Mouse (Mus musculus) cerebellum, adult 2 months (tissue): ENCODE data around the gene Tfap4. TPM values are rescaled to one million over a fixed set of nuclear protein-coding genes. Genes with fewer than 3 reads are reported as not detected.

ENCODE experiments used
- DNase-seq, 2 experiments: peaks; one replicate each; pipeline ENCODE4 v3.0.0; 2021
- H3K27ac ChIP-seq: fragments of 200-500 bp; 2 replicates; pipeline ENCODE4 v1.5.1; 2012; ENCODE audit warnings: low read length, control low read depth, inconsistent platforms; ENCODE audit not compliant: insufficient read depth
- H3K27me3 ChIP-seq: fragments of 200-500 bp; 2 replicates; pipeline ENCODE4 v1.6.1; 2012; ENCODE audit warnings: inconsistent platforms, mild to moderate bottlenecking, low read length, moderate library complexity; ENCODE audit not compliant: control insufficient read depth, insufficient read depth
- H3K4me1 ChIP-seq: fragments of 200-500 bp; 2 replicates; pipeline ENCODE4 v1.6.1; 2011; ENCODE audit warnings: low read length; ENCODE audit not compliant: control insufficient read depth, insufficient read depth
- H3K4me3 ChIP-seq: fragments of 200-500 bp; replicated peaks from 2 replicates; pipeline ENCODE3; 2011; ENCODE audit warnings: mild to moderate bottlenecking, low read depth, low read length, control low read depth; ENCODE audit not compliant: insufficient read depth
- CTCF ChIP-seq: fragments of 200-500 bp; IDR thresholded peaks from 2 replicates; pipeline ENCODE4 v1.5.1; 2011; ENCODE audit warnings: low read depth, mild to moderate bottlenecking, control low read depth, low read length, moderate library complexity, borderline replicate concordance; ENCODE audit not compliant: insufficient read depth
- POLR2A ChIP-seq: fragments of 200-500 bp; IDR thresholded peaks from 2 replicates; pipeline ENCODE4 v1.6.1; 2011; ENCODE audit warnings: low read length, control low read depth, borderline replicate concordance; ENCODE audit not compliant: insufficient read depth
- WGBS: fragments of 180-500 bp; shearing (Covaris S2); methylation state at CpG from one replicate; pipeline ENCODE4 v1.1.7; 2018; 5-methylcytosine and 5-hydroxymethylcytosine counted together
- polyA plus RNA-seq: library from polyadenylated mRNA; depleted of rRNA; stranded (reverse); fragments of >200 nt; gene quantifications from 2 replicates; pipeline ENCODE4 v1.2.3, GENCODE M21; 2012

Tfap4 gene
- polyA plus RNA-seq, 1 experiment, result 9.8 TPM

GRCm38 (mm10) chr16:4576873-4577272 is 17.2 kb upstream of the Tfap4 start:
- TF ChIP-seq CTCF, result no peak
- TF ChIP-seq POLR2A, result no peak
- no peaks in the 10 kb centered on the region for H3K27me3 ChIP-seq
- no peaks in the 10 kb centered on the region for H3K4me1 ChIP-seq
- WGBS, result 82% methylated on average over 2 of the region's 2 CpGs
- DNase-seq, result no peak
- no peak overlapping the region for H3K27ac ChIP-seq
- no peak overlapping the region for H3K4me3 ChIP-seq

- Histone ChIP-seq H3K27ac (no peak overlapping the region), H3K27me3 (no peaks in the 10 kb centered on the region)
- WGBS, result 58% methylated on average over 2 of the region's 2 CpGs
Observed at GRCm38 (mm10) chr16:4576038-4576437, 16.4 kb upstream of the Tfap4 start.

GRCm38 (mm10) chr16:4570737-4571136 is 11.1 kb upstream of the Tfap4 start:
- Histone ChIP-seq H3K27ac (no peak overlapping the region), H3K4me3 (no peak overlapping the region), H3K4me1 (no peaks in the 10 kb centered on the region), H3K27me3 (no peaks in the 10 kb centered on the region)
- DNase-seq, result no peak
- TF ChIP-seq CTCF (no peak), POLR2A (no peak)
- WGBS, result 65% methylated on average over 4 of the region's 4 CpGs

More at GRCm38 (mm10) chr16:4576038-4576437, 16.4 kb upstream of the Tfap4 start:
- no peaks in the 10 kb centered on the region for H3K4me1 ChIP-seq
- TF ChIP-seq POLR2A (no peak), CTCF (no peak)
- no peak overlapping the region for H3K4me3 ChIP-seq
- no peak for DNase-seq

- TF ChIP-seq POLR2A, result no peak
- peak; percentile 82 for TF ChIP-seq CTCF
- WGBS, result 14% methylated on average over 4 of the region's 4 CpGs
- no peaks in the 10 kb centered on the region; the same call in 1 of the 2 replicates for H3K4me1 ChIP-seq
- H3K27ac ChIP-seq, result no peak overlapping the region
- no peak overlapping the region for H3K4me3 ChIP-seq
- H3K27me3 ChIP-seq, result no peaks in the 10 kb centered on the region
- DNase-seq, result peak; percentile 60 to 78
Observed at GRCm38 (mm10) chr16:4567912-4568311, 8.3 kb upstream of the Tfap4 start.

- 1% methylated on average over 43 of the region's 43 CpGs for WGBS
- TF ChIP-seq CTCF, result peak; percentile 51
- no peak; the same call in 1 of the 2 replicates for TF ChIP-seq POLR2A
Observed at GRCm38 (mm10) chr16:4560145-4560952, 695 bp upstream of the Tfap4 start.

GRCm38 (mm10) chr16:4558980-4559631 is 548 bp downstream of the Tfap4 start:
- H3K27me3 ChIP-seq, result no peaks in the 10 kb centered on the region
- WGBS, result under 1% methylated on average over 43 of the region's 43 CpGs
- peak; percentile 71 to 80 for DNase-seq

More at GRCm38 (mm10) chr16:4560145-4560952, 695 bp upstream of the Tfap4 start:
- Histone ChIP-seq H3K4me3 (peak overlapping the region; percentile 87), H3K4me1 (no peaks in the 10 kb centered on the region; the same call in 1 of the 2 replicates), H3K27ac (peak overlapping the region; percentile 75), H3K27me3 (no peaks in the 10 kb centered on the region)
- DNase-seq, result peak; percentile 69 to 71

GRCm38 (mm10) chr16:4558384-4558979 is 1.2 kb downstream of the Tfap4 start:
- peak; percentile 91 for DNase-seq
- Histone ChIP-seq H3K27me3 (no peaks in the 10 kb centered on the region), H3K4me3 (peak overlapping the region; percentile 87), H3K4me1 (no peaks in the 10 kb centered on the region), H3K27ac (peak overlapping the region; percentile 65; the same call in 1 of the 2 replicates)
- TF ChIP-seq CTCF (no peak), POLR2A (peak; percentile 86)
- under 1% methylated on average over 38 of the region's 38 CpGs for WGBS

More at GRCm38 (mm10) chr16:4558980-4559631, 548 bp downstream of the Tfap4 start:
- TF ChIP-seq POLR2A (no peak), CTCF (no peak)
- H3K27ac ChIP-seq, result peak overlapping the region; percentile 54
- H3K4me1 ChIP-seq, result no peaks in the 10 kb centered on the region
- peak overlapping the region; percentile 87 for H3K4me3 ChIP-seq
